Mouse (Mus musculus) liver, postnatal 0 days (tissue): ENCODE data around the gene Vapa. TPM values are rescaled to one million over a fixed set of nuclear protein-coding genes. Genes with fewer than 3 reads are reported as not detected.

Experiments
- ATAC-seq: fragments of 200-750 bp; cut with Nextera tagmentation; 2 replicates; pipeline ENCODE4 v1.8.0; 2017; ENCODE audit warnings: mild to moderate bottlenecking, moderate library complexity
- DNase-seq: peaks from one replicate; pipeline ENCODE4 v3.0.0-alpha.2; 2016
- H3K27ac ChIP-seq: fragments of 300-500 bp; sonication (generic); 2 replicates; pipeline ENCODE4 v1.5.1; 2014; ENCODE audit warnings: antibody characterized with exemption, moderate library complexity, mild to moderate bottlenecking, low read depth
- H3K27me3 ChIP-seq: fragments of 300-500 bp; sonication (generic); 2 replicates; pipeline ENCODE4 v1.6.1; 2014; ENCODE audit warnings: low read length, control low read depth, mixed read lengths; ENCODE audit not compliant: insufficient read depth
- H3K36me3 ChIP-seq: fragments of 300-500 bp; sonication (generic); replicated peaks from 2 replicates; pipeline ENCODE4 v1.6.1; 2014; ENCODE audit warnings: mild to moderate bottlenecking, control low read depth, low read length, moderate library complexity, mixed read lengths; ENCODE audit not compliant: insufficient read depth
- H3K4me1 ChIP-seq: fragments of 300-500 bp; sonication (generic); 2 replicates; pipeline ENCODE4 v1.6.1; 2014; ENCODE audit warnings: antibody characterized with exemption, mild to moderate bottlenecking, control low read depth; ENCODE audit not compliant: insufficient read depth
- H3K4me2 ChIP-seq: fragments of 300-500 bp; sonication (generic); 2 replicates; pipeline ENCODE4 v1.6.1; 2014; ENCODE audit warnings: low read depth, mild to moderate bottlenecking, low read length, moderate library complexity, mixed read lengths
- H3K4me3 ChIP-seq: fragments of 300-500 bp; sonication (generic); 2 replicates; pipeline ENCODE4 v1.5.1; 2014; ENCODE audit warnings: low read depth, low read length
- H3K9ac ChIP-seq: fragments of 300-500 bp; sonication (generic); replicated peaks from 2 replicates; pipeline ENCODE4 v1.6.1; 2014; ENCODE audit warnings: mild to moderate bottlenecking, moderate library complexity
- H3K9me3 ChIP-seq: fragments of 300-500 bp; sonication (generic); 2 replicates; pipeline ENCODE4 v1.6.1; 2016; ENCODE audit warnings: mild to moderate bottlenecking, control low read depth, low read length, mixed read lengths
- CTCF ChIP-seq: sonication (generic); IDR thresholded peaks from 2 replicates; pipeline ENCODE4 v1.5.1; 2016; ENCODE audit warnings: antibody characterized with exemption, low read depth
- EP300 ChIP-seq: IDR thresholded peaks from 2 replicates; pipeline ENCODE4 v1.6.1; 2016; ENCODE audit warnings: antibody characterized with exemption, low read depth, mild to moderate bottlenecking
- WGBS: fragments of 180-500 bp; shearing (Covaris S2); extraction: QIAGEN DNeasy Blood & Tissue Kit; methylation state at CpG from one replicate; pipeline ENCODE4 v1.1.7; 2014; ENCODE audit not compliant: insufficient replicate concordance; 5-methylcytosine and 5-hydroxymethylcytosine counted together
- polyA plus RNA-seq: library from polyadenylated mRNA; unstranded; fragments of >200 nt; fragmentation: Nextera tagmentation; extraction: Ambion mirVana; gene quantifications from 2 replicates; pipeline ENCODE4 v1.2.1, GENCODE M21; 2015

The Vapa gene
- polyA plus RNA-seq, 1 experiment from 2014 or later: 84.0 TPM

GRCm38 (mm10) chr17:65564189-65564588 is 49.2 kb downstream of the Vapa start:
- no peak overlapping the region for H3K4me3 ChIP-seq
- ATAC-seq: no peak
- no peaks in the 10 kb centered on the region for H3K4me1 ChIP-seq
- no peak for TF ChIP-seq EP300
- TF ChIP-seq CTCF: no peak
- H3K9ac ChIP-seq: no peak overlapping the region
- no peaks in the 10 kb centered on the region for H3K36me3 ChIP-seq
- H3K4me2 ChIP-seq: no peak overlapping the region
- WGBS: 55% methylated on average over 5 of the region's 5 CpGs
- no peak overlapping the region for H3K27ac ChIP-seq
- H3K9me3 ChIP-seq: no peaks in the 10 kb centered on the region
- DNase-seq: no peak
- H3K27me3 ChIP-seq: no peaks in the 10 kb centered on the region

DNA sequence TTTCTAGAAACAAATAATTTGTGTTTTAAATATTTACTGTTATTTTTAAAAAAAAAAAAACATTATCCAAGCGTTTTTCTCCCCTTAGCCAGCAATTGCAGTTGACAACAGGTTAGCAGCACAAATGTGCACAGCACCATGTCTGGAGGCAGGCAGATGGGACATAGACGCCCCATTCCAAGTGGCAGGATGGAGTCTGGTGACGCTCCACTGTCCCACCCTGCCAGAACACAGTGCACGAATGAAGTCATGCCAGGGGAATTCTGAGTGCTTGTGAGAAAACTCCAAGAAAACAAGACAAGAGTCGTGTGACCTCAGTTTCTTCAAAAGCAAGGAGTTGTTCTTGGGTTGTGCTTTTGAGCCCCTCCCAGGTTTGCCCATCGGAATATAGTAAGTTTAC is 50.0 kb downstream of the Vapa start:
- Histone ChIP-seq H3K4me1 (no peaks in the 10 kb centered on the region), H3K4me2 (no peak overlapping the region), H3K4me3 (no peak overlapping the region), H3K27me3 (no peaks in the 10 kb centered on the region), H3K9me3 (no peaks in the 10 kb centered on the region), H3K9ac (no peak overlapping the region), H3K36me3 (no peaks in the 10 kb centered on the region), H3K27ac (no peak overlapping the region)
- WGBS: 57% methylated on average over 6 of the region's 6 CpGs
- DNase-seq (no peak), ATAC-seq (no peak)
- no peak for TF ChIP-seq CTCF
- TF ChIP-seq EP300: no peak

DNA sequence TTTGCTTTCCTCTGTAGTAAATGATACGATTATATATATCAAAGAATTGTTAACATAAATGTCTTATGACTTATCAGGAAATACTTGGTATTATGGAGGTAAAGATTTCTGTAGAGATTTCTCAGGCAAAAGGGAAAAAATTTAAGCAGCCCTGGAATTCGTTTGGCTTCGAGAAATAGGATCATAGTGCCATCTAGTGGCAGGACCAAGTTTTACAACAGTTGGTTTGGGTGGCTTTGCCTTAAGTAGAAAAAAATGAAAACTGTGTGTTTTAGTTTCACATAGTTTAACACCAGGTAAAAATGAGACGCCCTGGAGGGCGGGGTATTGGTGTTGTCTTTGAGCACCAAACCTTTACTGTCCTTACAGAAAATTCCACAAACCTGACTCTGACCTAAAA is 50.6 kb downstream of the Vapa start:
- H3K9me3 ChIP-seq: no peaks in the 10 kb centered on the region
- DNase-seq (peak; percentile 57), ATAC-seq (no peak)
- no peaks in the 10 kb centered on the region for H3K27me3 ChIP-seq
- no peak overlapping the region for H3K27ac ChIP-seq
- no peaks in the 10 kb centered on the region for H3K36me3 ChIP-seq
- H3K4me3 ChIP-seq: no peak overlapping the region
- peaks cover 4% of the 10 kb centered on the region for H3K4me1 ChIP-seq
- H3K4me2 ChIP-seq: no peak overlapping the region
- WGBS: 2% methylated on average over 5 of the region's 5 CpGs
- H3K9ac ChIP-seq: no peak overlapping the region
- peak; percentile 76 for TF ChIP-seq CTCF
- no peak for TF ChIP-seq EP300

DNA sequence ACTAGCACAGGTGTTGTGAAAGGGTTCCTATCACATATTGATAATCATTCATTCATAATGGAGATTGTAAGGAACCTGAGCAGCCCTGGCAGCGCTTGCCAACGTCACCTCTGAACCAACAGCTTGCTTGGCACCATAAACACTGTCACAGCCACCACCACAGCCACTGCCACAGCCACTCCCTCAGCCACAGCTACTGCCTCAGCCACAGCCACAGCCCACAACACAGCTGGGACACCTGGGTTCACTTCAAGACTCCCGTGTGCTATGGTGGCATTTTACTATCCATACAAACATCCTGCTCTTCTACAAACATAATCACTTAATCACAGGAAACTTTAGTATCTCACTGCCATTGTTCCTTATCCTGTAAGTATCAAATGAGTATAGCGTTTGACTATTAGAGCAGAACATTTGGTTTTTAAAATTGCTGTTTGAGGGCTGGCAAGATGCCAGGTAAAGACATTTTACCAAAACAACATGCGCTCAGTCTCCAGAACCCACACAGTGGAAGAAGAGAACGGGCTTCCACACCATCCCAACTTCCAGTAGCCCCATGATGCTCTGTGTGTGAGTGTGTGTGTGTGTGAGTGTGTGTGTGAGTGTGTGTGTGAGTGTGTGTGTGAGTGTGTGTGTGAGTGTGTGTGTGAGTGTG is 51.9 kb downstream of the Vapa start:
- H3K4me3 ChIP-seq: no peak overlapping the region
- WGBS: 63% methylated on average over 6 of the region's 6 CpGs
- ATAC-seq: no peak

DNA sequence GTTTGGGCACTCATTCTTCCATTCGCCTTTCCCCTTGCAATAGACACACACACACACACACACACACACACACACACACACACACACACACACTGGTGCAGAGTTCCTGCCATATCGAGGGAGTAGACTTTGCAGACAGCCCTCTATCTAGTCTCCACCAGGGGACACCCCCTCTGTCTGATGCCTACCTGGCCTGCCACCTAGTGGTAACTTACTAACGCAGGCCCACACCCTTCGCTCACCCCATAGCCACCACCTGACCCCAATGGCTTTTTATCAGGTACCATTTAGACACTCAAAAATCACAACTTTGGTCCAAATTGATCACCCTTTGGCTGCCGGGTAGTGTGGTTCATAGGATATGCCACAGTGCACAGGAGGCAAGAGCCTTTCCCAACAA is 54.1 kb downstream of the Vapa start:
- TF ChIP-seq EP300 (no peak), CTCF (peak; percentile 80)
- H3K27me3 ChIP-seq: no peaks in the 10 kb centered on the region
- no peak overlapping the region for H3K4me2 ChIP-seq
- WGBS: 33% methylated on average over 5 of the region's 5 CpGs
- H3K9ac ChIP-seq: no peak overlapping the region
- H3K4me3 ChIP-seq: no peak overlapping the region
- DNase-seq (no peak), ATAC-seq (peak; percentile 35; the same call in 1 of the 2 replicates)
- no peaks in the 10 kb centered on the region for H3K9me3 ChIP-seq
- no peaks in the 10 kb centered on the region for H3K36me3 ChIP-seq
- H3K27ac ChIP-seq: no peak overlapping the region
- peaks cover 11% of the 10 kb centered on the region for H3K4me1 ChIP-seq

More for the DNA sequence above, 51.9 kb downstream of the Vapa start:
- Histone ChIP-seq H3K4me1 (peaks cover 11% of the 10 kb centered on the region), H3K9me3 (no peaks in the 10 kb centered on the region), H3K36me3 (no peaks in the 10 kb centered on the region), H3K4me2 (no peak overlapping the region), H3K27ac (no peak overlapping the region), H3K27me3 (no peaks in the 10 kb centered on the region), H3K9ac (no peak overlapping the region)
- DNase-seq: no peak
- TF ChIP-seq EP300 (no peak), CTCF (no peak)

GRCm38 (mm10) chr17:65558788-65559187 is 54.6 kb downstream of the Vapa start:
- Histone ChIP-seq H3K9ac (no peak overlapping the region), H3K36me3 (no peaks in the 10 kb centered on the region), H3K27ac (no peak overlapping the region), H3K4me2 (no peak overlapping the region), H3K9me3 (no peaks in the 10 kb centered on the region), H3K4me3 (no peak overlapping the region), H3K27me3 (no peaks in the 10 kb centered on the region), H3K4me1 (peaks cover 11% of the 10 kb centered on the region)
- DNase-seq (no peak), ATAC-seq (no peak)
- no peak for TF ChIP-seq CTCF
- no peak for TF ChIP-seq EP300
- WGBS: 59% methylated on average over 9 of the region's 9 CpGs
